Mouse (Mus musculus): ENCODE measurements at regions not wholly inside any gene's neighbourhood (a gene's known extent, or its start where the extent isn't known, plus 50 kb on each side); places are given as distances from the start of the nearest gene placed in this dataset.

GRCm38 (mm10) chr3:100401080-100401479 is 88.0 kb downstream of the Tent5c start:
- Histone ChIP-seq H3K36me3 (ENCODE audit: insufficient read depth, low read length) (no peaks in the 10 kb centered on the region), H3K9me3 (ENCODE audit: low read length) (no peaks in the 10 kb centered on the region), H3K4me2 (replicated peaks; ENCODE audit: low read depth, low read length) (no peak overlapping the region), H3K9ac (replicated peaks; ENCODE audit: low read depth) (no peak overlapping the region), H3K27me3 (replicated peaks; ENCODE audit: insufficient read depth, low read length) (no peaks in the 10 kb centered on the region), H3K4me1 (ENCODE audit: insufficient read depth, low read depth, low read length) (no peaks in the 10 kb centered on the region), H3K4me3 (ENCODE audit: low read depth, low read length) (no peak overlapping the region), H3K27ac (ENCODE audit: low read length) (no peak overlapping the region)
- ATAC-seq = no peak
- no peak for TF ChIP-seq CTCF (IDR thresholded peaks at IDR 0.05)
- no peak for TF ChIP-seq EP300 (IDR thresholded peaks at IDR 0.05)
- no peak for DNase-seq (ENCODE audit: low spot score)
- WGBS = 74% methylated on average over 1 of the region's 1 CpGs

- Histone ChIP-seq H3K9me3 (ENCODE audit: low read length) (no peaks in the 10 kb centered on the region), H3K36me3 (ENCODE audit: insufficient read depth, low read length) (no peaks in the 10 kb centered on the region), H3K27me3 (replicated peaks; ENCODE audit: insufficient read depth, low read length) (no peaks in the 10 kb centered on the region), H3K4me1 (ENCODE audit: insufficient read depth, low read depth, low read length) (no peaks in the 10 kb centered on the region), H3K4me2 (replicated peaks; ENCODE audit: low read depth, low read length) (no peak overlapping the region), H3K4me3 (ENCODE audit: low read depth, low read length) (no peak overlapping the region), H3K27ac (ENCODE audit: low read length) (no peak overlapping the region), H3K9ac (replicated peaks; ENCODE audit: low read depth) (no peak overlapping the region)
- 81% methylated on average over 3 of the region's 3 CpGs for WGBS
- no peak for TF ChIP-seq CTCF (IDR thresholded peaks at IDR 0.05)
- no peak for TF ChIP-seq EP300 (IDR thresholded peaks at IDR 0.05)
- DNase-seq (ENCODE audit: low spot score) (no peak), ATAC-seq (no peak)
These were observed 91.6 kb downstream of the Tent5c start for GRCm38 (mm10) chr3:100397491-100397890.

- ATAC-seq (no peak), DNase-seq (ENCODE audit: low spot score) (no peak)
- 35% methylated on average over 9 of the region's 9 CpGs for WGBS
- H3K4me3 ChIP-seq (ENCODE audit: low read depth, low read length) = no peak overlapping the region
- no peaks in the 10 kb centered on the region for H3K9me3 ChIP-seq (ENCODE audit: low read length)
- H3K4me2 ChIP-seq (replicated peaks; ENCODE audit: low read depth, low read length) = no peak overlapping the region
- H3K27me3 ChIP-seq (replicated peaks; ENCODE audit: insufficient read depth, low read length) = no peaks in the 10 kb centered on the region
- no peaks in the 10 kb centered on the region for H3K36me3 ChIP-seq (ENCODE audit: insufficient read depth, low read length)
- no peak overlapping the region for H3K9ac ChIP-seq (replicated peaks; ENCODE audit: low read depth)
- no peak for TF ChIP-seq CTCF (IDR thresholded peaks at IDR 0.05)
- TF ChIP-seq EP300 (IDR thresholded peaks at IDR 0.05) = no peak
- no peaks in the 10 kb centered on the region for H3K4me1 ChIP-seq (ENCODE audit: insufficient read depth, low read depth, low read length)
- H3K27ac ChIP-seq (ENCODE audit: low read length) = no peak overlapping the region
These were observed 94.1 kb downstream of the Tent5c start for GRCm38 (mm10) chr3:100394911-100395604.

- ATAC-seq = no peak
- Histone ChIP-seq H3K27me3 (replicated peaks; ENCODE audit: insufficient read depth, low read length) (no peaks in the 10 kb centered on the region), H3K36me3 (ENCODE audit: insufficient read depth, low read length) (no peaks in the 10 kb centered on the region), H3K9ac (replicated peaks; ENCODE audit: low read depth) (no peak overlapping the region), H3K27ac (ENCODE audit: low read length) (no peak overlapping the region), H3K4me3 (ENCODE audit: low read depth, low read length) (no peak overlapping the region), H3K9me3 (ENCODE audit: low read length) (no peaks in the 10 kb centered on the region), H3K4me1 (ENCODE audit: insufficient read depth, low read depth, low read length) (no peaks in the 10 kb centered on the region), H3K4me2 (replicated peaks; ENCODE audit: low read depth, low read length) (no peak overlapping the region)
- 61% methylated on average over 1 of the region's 1 CpGs for WGBS
- TF ChIP-seq CTCF (IDR thresholded peaks at IDR 0.05) (no peak), EP300 (IDR thresholded peaks at IDR 0.05) (no peak)
- no peak for DNase-seq (ENCODE audit: low spot score)
These were observed 95.2 kb downstream of the Tent5c start for GRCm38 (mm10) chr3:100393956-100394355.

- no peak overlapping the region for H3K9ac ChIP-seq (replicated peaks; ENCODE audit: low read depth)
- ATAC-seq = no peak
- WGBS = 40% methylated on average over 1 of the region's 1 CpGs
- no peaks in the 10 kb centered on the region for H3K27me3 ChIP-seq (replicated peaks; ENCODE audit: insufficient read depth, low read length)
- H3K27ac ChIP-seq (ENCODE audit: low read length) = no peak overlapping the region
- DNase-seq (ENCODE audit: low spot score) = no peak
- H3K4me1 ChIP-seq (ENCODE audit: insufficient read depth, low read depth, low read length) = no peaks in the 10 kb centered on the region
- H3K9me3 ChIP-seq (ENCODE audit: low read length) = no peaks in the 10 kb centered on the region
- no peak for TF ChIP-seq EP300 (IDR thresholded peaks at IDR 0.05)
- no peak for TF ChIP-seq CTCF (IDR thresholded peaks at IDR 0.05)
- H3K4me3 ChIP-seq (ENCODE audit: low read depth, low read length) = no peak overlapping the region
- H3K4me2 ChIP-seq (replicated peaks; ENCODE audit: low read depth, low read length) = no peak overlapping the region
- H3K36me3 ChIP-seq (ENCODE audit: insufficient read depth, low read length) = no peaks in the 10 kb centered on the region
These were observed 106.9 kb downstream of the Tent5c start for GRCm38 (mm10) chr3:100382181-100382580.

- Histone ChIP-seq H3K36me3 (ENCODE audit: insufficient read depth, low read length) (no peaks in the 10 kb centered on the region), H3K27me3 (replicated peaks; ENCODE audit: insufficient read depth, low read length) (no peaks in the 10 kb centered on the region), H3K4me3 (ENCODE audit: low read depth, low read length) (no peak overlapping the region), H3K4me1 (ENCODE audit: insufficient read depth, low read depth, low read length) (no peaks in the 10 kb centered on the region), H3K27ac (ENCODE audit: low read length) (no peak overlapping the region), H3K9ac (replicated peaks; ENCODE audit: low read depth) (no peak overlapping the region), H3K9me3 (ENCODE audit: low read length) (no peaks in the 10 kb centered on the region), H3K4me2 (replicated peaks; ENCODE audit: low read depth, low read length) (no peak overlapping the region)
- ATAC-seq (no peak), DNase-seq (ENCODE audit: low spot score) (no peak)
- WGBS = 82% methylated on average over 2 of the region's 2 CpGs
- TF ChIP-seq EP300 (IDR thresholded peaks at IDR 0.05) (no peak), CTCF (IDR thresholded peaks at IDR 0.05) (no peak)
These were observed 107.8 kb downstream of the Tent5c start for GRCm38 (mm10) chr3:100381363-100381762.

- Histone ChIP-seq H3K9ac (replicated peaks; ENCODE audit: low read depth) (no peak overlapping the region), H3K9me3 (ENCODE audit: low read length) (no peaks in the 10 kb centered on the region), H3K4me1 (ENCODE audit: insufficient read depth, low read depth, low read length) (no peaks in the 10 kb centered on the region), H3K27ac (ENCODE audit: low read length) (no peak overlapping the region), H3K4me2 (replicated peaks; ENCODE audit: low read depth, low read length) (no peak overlapping the region), H3K36me3 (ENCODE audit: insufficient read depth, low read length) (no peaks in the 10 kb centered on the region), H3K27me3 (replicated peaks; ENCODE audit: insufficient read depth, low read length) (no peaks in the 10 kb centered on the region), H3K4me3 (ENCODE audit: low read depth, low read length) (no peak overlapping the region)
- WGBS = 54% methylated on average over 1 of the region's 1 CpGs
- TF ChIP-seq CTCF (IDR thresholded peaks at IDR 0.05) (no peak), EP300 (IDR thresholded peaks at IDR 0.05) (no peak)
- ATAC-seq (no peak), DNase-seq (ENCODE audit: low spot score) (no peak)
These were observed 113.0 kb downstream of the Tent5c start for GRCm38 (mm10) chr3:100376162-100376561.

All from lung, postnatal 0 days (tissue).